Mouse (Mus musculus): ENCODE measurements around the gene Gm17324.
A peak's percentile ranks its signal among the peaks of the same experiment; 100 is the strongest.
"Not testable (repeated sequence)": the region's sequence is repeated elsewhere in the genome, so short reads cannot be mapped to it uniquely, and the experiment has no call there.

Gene Gm17324

GRCm38 (mm10) chr9:78447973-78448873, at the start of gene Gm17324, which contains the start of gene Mto1:
TSS of gene Gm17324 (minus strand) at chr9:78448786.
TSS of gene Mto1 (plus strand) at chr9:78448208.
- DNase-seq (ENCODE audit: low spot score in 2 of 2): peak; percentile 80 to 88

- no peak for DNase-seq (ENCODE audit: low spot score in 2 of 2)
These were observed 44.6 kb upstream of the Gm17324 start for GRCm38 (mm10) chr9:78493171-78493570.

- DNase-seq (ENCODE audit: low spot score in 2 of 2): no peak
These were observed 43.7 kb upstream of the Gm17324 start for GRCm38 (mm10) chr9:78492254-78492653.

- no peak for DNase-seq (ENCODE audit: low spot score in 2 of 2)
These were observed 42.6 kb upstream of the Gm17324 start for GRCm38 (mm10) chr9:78491169-78491568.

- peak; percentile 24 to 41 for DNase-seq (ENCODE audit: low spot score in 2 of 2)
These were observed 40.4 kb upstream of the Gm17324 start, which contains the start of gene Eef1a1 for GRCm38 (mm10) chr9:78488890-78489420. TSS of gene Eef1a1 (minus strand) at chr9:78489151.

- not testable (repeated sequence) for DNase-seq (ENCODE audit: low spot score in 2 of 2)
These were observed 39.4 kb upstream of the Gm17324 start for GRCm38 (mm10) chr9:78488021-78488420.

- no peak for DNase-seq (ENCODE audit: low spot score in 2 of 2)
These were observed 36.1 kb upstream of the Gm17324 start for GRCm38 (mm10) chr9:78484660-78485059.

GRCm38 (mm10) chr9:78482386-78482785, 33.8 kb upstream of the Gm17324 start:
- peak in 1 of 2 experiments; percentile 4 for DNase-seq (ENCODE audit: low spot score in 2 of 2)

- peak; percentile 93 to 97 for DNase-seq (ENCODE audit: low spot score in 2 of 2)
These were observed 33.1 kb upstream of the Gm17324 start for GRCm38 (mm10) chr9:78481423-78482331.

- DNase-seq (ENCODE audit: low spot score in 2 of 2): peak; percentile 68 to 70
These were observed 32.2 kb upstream of the Gm17324 start for GRCm38 (mm10) chr9:78480706-78481358.

GRCm38 (mm10) chr9:78480227-78480626, 31.6 kb upstream of the Gm17324 start:
- peak in 1 of 2 experiments; percentile 6 for DNase-seq (ENCODE audit: low spot score in 2 of 2)

GRCm38 (mm10) chr9:78479308-78479707, 30.7 kb upstream of the Gm17324 start:
- not testable (repeated sequence) for DNase-seq (ENCODE audit: low spot score in 2 of 2)

GRCm38 (mm10) chr9:78478009-78478605, 29.5 kb upstream of the Gm17324 start:
- not testable (repeated sequence) for DNase-seq (ENCODE audit: low spot score in 2 of 2)

- peak in 1 of 2 experiments; percentile 22 for DNase-seq (ENCODE audit: low spot score in 2 of 2)
These were observed 28.5 kb upstream of the Gm17324 start for GRCm38 (mm10) chr9:78477021-78477551.

- DNase-seq (ENCODE audit: low spot score in 2 of 2): no peak
These were observed 28.0 kb upstream of the Gm17324 start for GRCm38 (mm10) chr9:78476531-78477020.

GRCm38 (mm10) chr9:78475873-78476272, 27.3 kb upstream of the Gm17324 start:
- no peak for DNase-seq (ENCODE audit: low spot score in 2 of 2)

GRCm38 (mm10) chr9:78475383-78475780, 26.8 kb upstream of the Gm17324 start:
- DNase-seq (ENCODE audit: low spot score in 2 of 2): no peak

GRCm38 (mm10) chr9:78474771-78475382, 26.3 kb upstream of the Gm17324 start:
- DNase-seq (ENCODE audit: low spot score in 2 of 2): no peak

- DNase-seq (ENCODE audit: low spot score in 2 of 2): no peak
These were observed 25.7 kb upstream of the Gm17324 start for GRCm38 (mm10) chr9:78474270-78474669.

- DNase-seq (ENCODE audit: low spot score in 2 of 2): no peak
These were observed 25.0 kb upstream of the Gm17324 start for GRCm38 (mm10) chr9:78473588-78473987.
